Mouse (Mus musculus): ENCODE results near the gene Yeats4. TPM values are rescaled to one million over a fixed set of nuclear protein-coding genes. Genes with fewer than 3 reads are reported as not detected.

Gene Yeats4
- total and polyA plus RNA-seq, 3 experiments: 35.7 to 47.3 (median 43.0) TPM

DNA sequence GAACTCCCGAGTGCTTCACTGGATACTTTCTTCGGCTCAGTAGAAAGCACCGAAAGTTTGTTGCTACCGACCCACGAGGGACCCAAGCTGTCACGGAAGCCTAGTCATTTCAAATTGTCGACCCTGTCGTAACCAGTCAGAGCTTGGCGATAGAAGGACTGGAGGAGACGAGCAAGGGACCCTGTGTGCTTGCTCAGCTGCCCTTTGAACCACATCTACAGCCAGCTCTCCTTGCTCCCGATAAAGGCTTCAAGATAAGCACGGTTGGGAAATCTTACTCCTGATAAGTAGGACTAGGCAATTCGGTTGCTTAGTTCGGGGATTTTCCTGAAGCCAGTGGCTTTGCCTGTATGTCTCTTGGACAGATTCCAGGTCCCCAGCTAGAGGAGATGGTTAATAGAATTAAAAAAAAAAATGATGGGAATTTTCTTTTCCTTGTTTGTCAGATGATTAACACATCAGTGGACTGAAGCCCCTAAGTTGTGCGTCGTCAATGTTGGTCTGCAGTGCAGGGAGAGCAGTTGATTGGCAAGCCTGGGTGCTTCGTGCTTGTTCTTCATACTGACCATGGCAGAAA is 21.2 kb downstream of the Yeats4 start:
- DNase-seq: no peak

DNA sequence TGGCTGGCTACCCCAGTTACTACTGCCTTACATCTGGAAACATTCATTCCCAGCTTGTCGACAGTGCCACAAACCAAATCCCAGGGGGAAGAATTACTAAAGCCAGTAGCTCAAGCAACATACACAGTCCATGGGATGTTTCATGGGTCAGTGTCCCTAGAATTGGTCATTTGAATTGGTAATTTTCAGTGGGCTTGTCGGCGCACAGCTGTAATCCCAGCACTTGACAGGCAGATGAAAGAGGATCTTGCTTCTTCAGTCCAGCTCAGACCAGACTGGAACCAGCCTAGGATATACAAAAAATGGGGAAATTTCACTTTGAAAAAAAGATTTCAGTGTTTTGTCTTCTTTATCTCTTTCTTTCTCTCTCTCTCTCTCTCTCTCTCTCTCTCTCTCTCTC is 24.6 kb downstream of the Yeats4 start:
- no peak for DNase-seq

DNA sequence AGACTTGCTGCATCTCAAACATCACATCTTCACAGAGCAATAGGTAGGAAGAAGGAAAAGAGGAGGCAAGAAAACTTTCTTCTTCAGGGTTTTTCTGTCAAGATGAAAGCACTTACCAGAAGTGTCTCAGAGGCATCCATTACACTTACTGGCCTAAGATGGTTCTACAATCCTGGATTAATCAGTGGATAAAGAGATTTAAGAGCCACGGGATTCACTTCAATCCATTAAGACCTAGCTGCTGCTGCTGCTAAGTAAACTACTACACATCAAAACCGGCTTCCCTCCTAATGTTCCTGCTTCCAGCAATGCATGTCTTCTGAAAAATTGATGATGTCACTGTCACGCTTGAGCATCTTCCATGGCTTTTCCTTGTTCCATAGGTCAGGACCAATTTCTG is 27.6 kb downstream of the Yeats4 start:
- DNase-seq: no peak

DNA sequence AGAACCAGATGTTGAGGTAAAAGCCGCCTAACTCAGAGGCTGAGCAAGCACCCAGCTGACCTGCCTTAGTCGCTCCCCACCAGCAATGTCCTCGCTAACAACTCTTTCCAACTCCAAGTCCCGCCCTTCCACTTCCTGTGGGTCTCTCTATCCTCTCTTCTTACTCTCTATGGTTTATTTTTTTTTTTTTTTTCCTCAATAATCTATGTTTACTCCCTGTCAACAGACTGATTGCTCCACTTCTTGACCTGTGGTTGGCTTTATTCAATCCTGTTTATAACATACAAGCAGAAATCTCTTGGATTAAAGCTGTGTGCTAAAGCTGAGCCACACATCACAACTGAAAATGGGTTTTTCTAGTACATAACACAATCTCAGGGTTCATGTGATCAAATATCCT is 28.6 kb downstream of the Yeats4 start:
- DNase-seq: no peak

DNA sequence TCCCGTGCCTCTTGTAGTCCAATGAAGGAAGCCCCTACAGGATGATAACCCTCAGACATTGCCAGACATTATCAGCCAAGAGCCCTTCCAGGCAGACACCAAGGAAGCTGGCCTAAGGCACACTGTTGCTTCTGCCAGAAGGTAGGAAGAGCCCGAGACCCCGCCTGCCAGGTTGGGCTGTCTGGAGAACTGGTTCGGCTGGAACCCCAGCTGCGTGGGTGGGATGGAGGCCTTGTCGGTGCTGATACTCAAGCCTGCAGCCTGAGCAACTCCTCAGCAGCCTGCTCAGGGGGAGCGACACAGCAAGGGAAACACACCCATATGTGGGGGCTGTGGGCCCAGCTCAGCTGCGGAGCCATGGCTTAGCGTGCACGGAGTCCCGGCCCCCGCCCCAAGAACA is 29.3 kb downstream of the Yeats4 start:
- DNase-seq: no peak

DNA sequence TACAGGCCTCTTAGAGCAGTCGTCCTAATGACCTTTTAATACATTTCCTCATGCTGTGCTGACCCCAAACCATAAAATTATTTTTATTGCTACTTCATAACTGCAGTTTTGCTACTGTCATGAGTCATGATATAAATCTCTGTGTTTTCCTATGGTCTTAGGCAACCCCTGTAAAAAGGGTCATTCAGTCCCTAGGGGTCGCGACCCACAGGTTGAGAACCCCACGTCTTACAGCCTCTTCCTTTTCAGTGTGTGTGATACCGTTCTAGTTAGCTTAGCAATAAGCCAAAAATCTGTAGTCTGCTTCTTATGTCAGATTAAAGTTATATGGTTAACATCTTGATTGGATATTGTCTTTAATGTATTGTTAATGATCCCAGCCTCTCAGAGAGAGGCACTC is 30.9 kb downstream of the Yeats4 start:
- no peak for DNase-seq

DNA sequence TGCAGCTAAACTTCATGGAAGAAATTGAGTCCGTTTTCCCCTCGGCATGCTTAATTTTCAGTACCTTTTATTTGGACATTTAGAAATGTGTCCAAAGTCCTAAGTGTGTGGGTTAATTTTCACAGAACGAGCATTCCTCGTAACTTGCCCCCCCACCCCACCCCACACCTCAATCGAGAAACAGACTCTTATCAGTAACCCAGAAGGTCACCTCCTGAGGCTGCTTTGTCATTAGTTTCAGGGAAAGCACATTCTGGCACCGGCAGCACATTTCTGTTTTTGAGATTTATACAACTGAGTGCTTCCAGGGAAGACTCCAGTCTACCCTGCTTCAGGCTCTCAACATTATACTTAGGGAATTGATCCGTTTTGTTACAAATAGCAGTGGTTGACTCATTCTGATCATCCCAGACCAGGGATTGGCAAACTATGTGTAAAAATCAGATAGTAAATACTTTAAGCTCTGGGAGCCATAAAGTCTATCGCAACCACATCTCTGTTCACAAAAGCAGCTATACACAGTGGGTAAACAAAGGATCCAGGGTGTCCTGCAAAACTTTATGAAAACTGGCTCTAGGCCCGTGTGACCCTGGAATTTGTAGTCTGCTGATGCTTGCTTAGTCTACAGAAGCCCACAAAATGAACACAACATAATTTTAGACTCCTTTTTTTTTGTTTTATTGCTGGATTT is 38.8 kb downstream of the Yeats4 start:
- peak; percentile 16 for DNase-seq

DNA sequence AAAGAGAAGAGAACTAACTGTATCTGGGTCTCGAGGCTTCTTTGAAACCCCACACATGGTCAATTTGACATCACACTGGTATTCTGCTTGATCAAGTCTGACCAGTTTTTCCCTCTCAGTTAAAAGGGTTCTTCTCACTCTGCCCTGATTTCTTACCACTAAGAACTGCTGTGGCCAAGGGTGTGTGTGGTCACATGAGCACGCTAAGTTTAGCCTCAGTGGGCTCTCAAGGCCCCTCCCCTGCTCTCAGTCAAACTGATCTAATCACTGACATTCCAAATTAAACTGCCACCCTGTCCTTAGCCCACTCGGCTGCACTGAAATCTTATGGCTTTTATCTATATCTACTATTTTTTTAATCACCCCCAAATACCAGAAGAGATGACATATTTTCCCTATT is 43.2 kb downstream of the Yeats4 start:
- no peak for DNase-seq

DNA sequence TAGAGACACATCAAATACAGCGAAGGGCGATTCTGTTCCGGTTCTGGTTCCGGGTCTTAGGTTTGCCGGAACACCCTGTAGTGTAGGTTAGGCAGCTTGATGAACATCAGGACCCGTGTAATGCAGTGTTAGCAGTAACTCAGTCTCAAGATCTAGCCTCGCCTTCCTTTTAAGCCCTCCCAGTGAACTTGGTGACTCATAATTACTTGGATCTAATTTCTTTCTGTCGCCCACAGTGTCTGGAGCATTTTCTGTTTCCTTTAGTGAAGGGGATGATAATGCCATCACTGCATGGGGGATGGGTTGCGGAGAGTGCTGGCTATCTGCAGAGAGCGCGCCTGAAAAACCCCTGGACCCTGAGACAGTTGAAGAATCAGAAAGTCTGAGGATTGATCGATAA is 49.7 kb downstream of the Yeats4 start:
- DNase-seq: peak; percentile 7

DNA sequence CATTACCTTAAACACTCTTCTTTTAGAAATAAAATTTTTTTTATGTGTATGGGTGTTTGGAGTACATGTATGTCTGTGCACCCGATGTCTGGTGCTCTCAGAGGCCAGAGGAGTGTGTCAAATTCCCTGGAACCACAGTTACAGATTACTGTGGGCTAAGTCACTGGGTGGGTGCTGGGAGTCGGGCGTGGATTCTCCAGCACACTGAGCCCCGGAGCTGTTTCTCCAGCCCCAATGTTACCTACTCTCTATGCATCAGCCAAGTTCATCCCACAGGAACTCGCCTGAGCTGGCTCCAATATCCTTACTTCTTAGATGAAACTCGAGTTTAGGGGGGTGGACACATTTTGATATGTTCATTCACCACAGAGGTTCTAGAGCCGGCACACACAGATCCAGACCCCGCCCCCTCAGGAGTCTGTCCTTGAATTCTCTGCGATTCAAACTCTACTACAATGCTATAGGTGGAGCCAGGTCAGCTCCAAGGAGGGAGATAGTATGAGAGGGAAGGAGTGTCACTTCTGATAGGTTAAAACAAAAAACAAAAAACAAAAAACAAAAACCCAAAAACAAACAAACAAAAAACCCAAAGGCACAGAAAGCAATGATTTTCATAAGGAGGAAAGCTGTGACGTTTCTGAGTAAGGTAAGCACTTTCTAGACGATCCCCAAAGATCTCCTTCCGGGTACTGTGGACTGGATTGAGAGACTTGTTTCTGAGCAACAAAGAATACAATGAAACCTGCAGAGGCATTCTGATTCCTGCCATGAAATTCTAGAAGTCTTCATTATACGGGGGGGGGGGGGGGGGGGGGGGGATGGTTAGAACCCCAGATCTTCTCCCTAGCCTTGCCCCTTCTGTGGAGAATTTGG is 50.5 kb downstream of the Yeats4 start:
- DNase-seq: no peak

DNA sequence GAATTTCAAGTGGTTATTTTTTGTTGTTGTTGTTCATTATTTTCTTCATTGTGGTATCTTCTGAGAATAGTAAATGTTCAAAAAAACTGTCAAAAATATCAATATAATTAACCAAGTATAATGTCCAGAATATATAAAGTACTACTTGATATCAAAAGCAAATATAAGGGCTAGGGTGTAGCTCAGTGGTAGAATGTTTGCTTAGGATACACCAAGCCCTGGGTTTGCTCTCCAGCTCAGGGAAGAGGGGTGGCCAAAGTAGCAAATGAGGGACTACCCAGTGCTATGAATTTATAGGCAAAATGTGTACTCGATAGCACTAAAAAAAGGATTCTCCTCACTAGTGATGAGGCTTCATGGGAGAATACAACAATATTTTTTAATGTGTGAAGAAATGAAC is 51.2 kb downstream of the Yeats4 start:
- no peak for DNase-seq

DNA sequence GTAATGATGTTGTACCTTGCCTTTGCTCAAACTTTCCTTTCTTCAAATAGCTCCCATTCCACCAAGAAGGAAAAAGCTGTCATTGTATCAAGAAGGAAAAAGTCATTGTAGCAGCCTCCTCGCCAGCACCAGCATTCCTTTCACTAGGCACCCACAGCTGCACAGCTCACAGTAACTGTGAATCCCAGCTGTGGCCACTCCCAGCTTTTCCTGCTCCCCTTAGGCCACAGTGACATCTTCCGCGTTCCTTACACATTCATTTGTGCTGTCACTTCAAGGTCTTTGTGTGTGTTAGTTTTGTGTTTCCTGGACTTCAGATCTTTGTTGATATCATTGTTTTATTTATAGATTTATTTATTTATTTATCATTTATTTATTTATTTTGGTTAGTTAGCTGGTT is 52.2 kb downstream of the Yeats4 start:
- DNase-seq: peak; percentile 10

DNA sequence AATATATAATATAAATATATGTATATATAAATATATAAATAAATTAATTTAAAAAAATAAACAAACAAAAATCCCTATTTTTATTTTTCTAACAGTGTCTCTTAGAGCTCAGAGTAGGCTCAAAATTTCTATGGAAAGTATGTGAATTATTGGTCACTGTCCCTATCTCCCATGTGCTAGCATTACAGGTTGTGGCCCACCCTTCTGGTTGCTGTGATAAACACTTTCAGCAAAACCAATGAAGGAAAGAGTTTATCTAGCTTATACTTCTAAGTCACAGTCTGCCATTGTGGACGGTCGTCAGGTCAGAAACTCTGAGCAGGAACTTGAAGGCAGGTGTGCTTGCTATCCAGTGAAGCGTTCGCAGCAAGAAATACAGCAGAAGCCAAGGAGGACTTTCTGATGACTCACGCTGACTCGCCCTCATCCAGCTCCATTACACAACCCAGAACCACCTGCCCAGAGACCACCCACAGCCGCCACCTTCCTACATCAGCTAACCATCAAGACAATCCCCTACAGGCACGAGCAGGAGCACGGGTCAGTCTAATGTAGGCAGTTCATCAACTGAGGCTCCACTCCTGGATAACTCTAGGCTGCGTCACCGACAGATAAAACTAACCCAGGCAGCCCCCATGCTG is 57.4 kb downstream of the Yeats4 start:
- DNase-seq: no peak

Other genes with a start within 250 kb of the Yeats4 start
- under 1 TPM; 0.29 to 0.31 TPM for gene Best3, start 238.2 kb downstream of the Yeats4 start, total RNA-seq (2021)
- 0.37 and 0.42 TPM in 2 replicates for gene Best3, start 238.2 kb downstream of the Yeats4 start, polyA plus RNA-seq (2012; rRNA removed)
- gene Lrrc10, start 179.2 kb downstream of the Yeats4 start, total RNA-seq (2021): not detected
- not detected in 2 replicates for gene Lrrc10, start 179.2 kb downstream of the Yeats4 start, polyA plus RNA-seq (2012; rRNA removed)
- 100 to 1,000 TPM; 217 to 230 TPM for gene Cct2, start 160.7 kb downstream of the Yeats4 start, total RNA-seq (2021)
- gene Cct2, start 160.7 kb downstream of the Yeats4 start, polyA plus RNA-seq (2012; rRNA removed): 17.6 and 21.5 TPM in 2 replicates
- 10 to 100 TPM; 21.4 to 28.1 TPM for gene Frs2, start 76.0 kb downstream of the Yeats4 start, total RNA-seq (2021)
- 4.6 and 5.6 TPM in 2 replicates for gene Frs2, start 76.0 kb downstream of the Yeats4 start, polyA plus RNA-seq (2012; rRNA removed)
- gene 9530003J23Rik, start 14.2 kb upstream of the Yeats4 start, total RNA-seq (2021): not detected
- not detected in 2 replicates for gene 9530003J23Rik, start 14.2 kb upstream of the Yeats4 start, polyA plus RNA-seq (2012; rRNA removed)
- 100 to 1,000 TPM; 158 to 168 TPM for gene Lyz2, start 57.8 kb upstream of the Yeats4 start, total RNA-seq (2021)
- 61.9 and 69.7 TPM in 2 replicates for gene Lyz2, start 57.8 kb upstream of the Yeats4 start, polyA plus RNA-seq (2012; rRNA removed)
- gene Lyz1, start 68.4 kb upstream of the Yeats4 start, total RNA-seq (2021): 10 to 100 TPM; 12.3 to 22.2 TPM
- gene Lyz1, start 68.4 kb upstream of the Yeats4 start, polyA plus RNA-seq (2012; rRNA removed): 1.5 and 1.7 TPM in 2 replicates
- gene Cpsf6, start 155.5 kb upstream of the Yeats4 start, total RNA-seq (2021): 10 to 100 TPM; 49.8 to 72.7 TPM
- gene Cpsf6, start 155.5 kb upstream of the Yeats4 start, polyA plus RNA-seq (2012; rRNA removed): 62.5 and 78.5 TPM in 2 replicates